Mouse (Mus musculus) hindbrain, embryonic 16.5 days (tissue): ENCODE measurements around the gene Lime1. TPM values are rescaled to one million over a fixed set of nuclear protein-coding genes. Genes with fewer than 3 reads are reported as not detected.

ENCODE experiments used
- ATAC-seq: fragments of 200-750 bp; cut with Nextera tagmentation; 2 replicates; pipeline ENCODE4 v1.8.0; 2017; ENCODE audit warnings: moderate TSS enrichment, moderate library complexity
- H3K27ac ChIP-seq: fragments of 300-500 bp; sonication (generic); 2 replicates; pipeline ENCODE4 v1.5.1; 2014; ENCODE audit warnings: low read depth, mild to moderate bottlenecking, control low read depth, low read length, moderate library complexity
- H3K27me3 ChIP-seq: fragments of 300-500 bp; sonication (generic); replicated peaks from 2 replicates; pipeline ENCODE4 v1.6.1; 2014; ENCODE audit warnings: low read length; ENCODE audit not compliant: control insufficient read depth, insufficient read depth
- H3K36me3 ChIP-seq: fragments of 300-500 bp; sonication (generic); 2 replicates; pipeline ENCODE4 v1.6.1; 2014; ENCODE audit warnings: mild to moderate bottlenecking, low read length, moderate library complexity, mixed read lengths; ENCODE audit not compliant: control insufficient read depth, insufficient read depth
- H3K4me1 ChIP-seq: fragments of 300-500 bp; sonication (generic); 2 replicates; pipeline ENCODE4 v1.6.1; 2014; ENCODE audit warnings: low read depth, low read length; ENCODE audit not compliant: control insufficient read depth, insufficient read depth
- H3K4me2 ChIP-seq: fragments of 300-500 bp; sonication (generic); 2 replicates; pipeline ENCODE4 v1.6.1; 2014; ENCODE audit warnings: mild to moderate bottlenecking, low read length, control low read depth, moderate library complexity
- H3K4me3 ChIP-seq: fragments of 300-500 bp; sonication (generic); 2 replicates; pipeline ENCODE4 v1.5.1; 2014; ENCODE audit warnings: mild to moderate bottlenecking, low read length, control low read depth, moderate library complexity
- H3K9ac ChIP-seq: fragments of 300-500 bp; sonication (generic); 2 replicates; pipeline ENCODE4 v1.6.1; 2014; ENCODE audit warnings: low read depth, mild to moderate bottlenecking, control low read depth, low read length, moderate library complexity
- H3K9me3 ChIP-seq: fragments of 300-500 bp; sonication (generic); 2 replicates; pipeline ENCODE4 v1.6.1; 2014; ENCODE audit warnings: mild to moderate bottlenecking, low read length, moderate library complexity; ENCODE audit not compliant: control insufficient read depth
- WGBS: fragments of 180-500 bp; shearing (Covaris S2); extraction: QIAGEN DNeasy Blood & Tissue Kit; methylation state at CpG from one replicate; pipeline ENCODE4 v1.1.7; 2014; 5-methylcytosine and 5-hydroxymethylcytosine counted together
- polyA plus RNA-seq: library from polyadenylated mRNA; unstranded; fragments of >200 nt; fragmentation: Nextera tagmentation; extraction: Ambion mirVana; gene quantifications from 2 replicates; pipeline ENCODE4 v1.2.1, GENCODE M21; 2015

Gene Lime1
- polyA plus RNA-seq, 1 experiment from 2014 or later = 46.4 TPM

DNA sequence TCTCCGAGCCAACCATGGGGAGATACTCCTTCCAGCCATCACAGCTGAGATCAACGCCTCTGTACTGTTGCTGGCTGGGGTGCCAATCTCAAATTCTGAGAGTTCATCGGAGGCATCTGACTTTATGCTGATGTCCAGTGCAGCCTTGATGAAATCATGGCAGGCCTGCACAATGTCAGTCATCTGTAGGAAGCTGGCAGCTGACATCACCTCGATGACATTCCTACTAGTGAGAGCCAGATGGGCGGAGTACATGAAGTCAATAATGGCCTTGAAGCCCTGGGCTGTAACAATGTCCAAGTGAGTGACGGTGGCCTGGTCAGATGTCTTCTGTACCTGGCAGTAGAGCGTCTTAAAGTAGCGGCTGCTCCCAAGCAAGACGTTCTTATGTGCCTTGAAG, 44.0 kb downstream of the Lime1 start:
- Histone ChIP-seq H3K9me3 (no peaks in the 10 kb centered on the region), H3K27ac (no peak overlapping the region), H3K4me3 (no peak overlapping the region), H3K36me3 (peaks cover 13% of the 10 kb centered on the region), H3K4me2 (no peak overlapping the region), H3K27me3 (no peaks in the 10 kb centered on the region), H3K9ac (no peak overlapping the region), H3K4me1 (no peaks in the 10 kb centered on the region)
- no peak for ATAC-seq
- WGBS = 91% methylated on average over 9 of the region's 9 CpGs

Other genes starting within 250 kb of the Lime1 start
- gene Kcnq2, start 244.8 kb upstream of the Lime1 start, polyA plus RNA-seq = 41.4 and 47.3 TPM in 2 replicates
- gene Eef1a2, start 223.1 kb upstream of the Lime1 start, polyA plus RNA-seq = 5.4 and 9.7 TPM in 2 replicates
- 380 and 389 TPM in 2 replicates for gene Ppdpf, start 192.8 kb upstream of the Lime1 start, polyA plus RNA-seq
- not detected in 2 replicates for gene Ptk6, start 177.3 kb upstream of the Lime1 start, polyA plus RNA-seq
- gene Srms, start 166.9 kb upstream of the Lime1 start, polyA plus RNA-seq = 0.21 and 0.35 TPM in 2 replicates
- 0.26 TPM in 2 replicates for gene Fndc11, start 160.1 kb upstream of the Lime1 start, polyA plus RNA-seq
- gene Helz2, start 138.1 kb upstream of the Lime1 start, polyA plus RNA-seq = 0.37 and 0.44 TPM in 2 replicates
- gene Gmeb2, start 92.0 kb upstream of the Lime1 start, polyA plus RNA-seq = 13.0 and 15.6 TPM in 2 replicates
- gene Stmn3, start 65.6 kb upstream of the Lime1 start, polyA plus RNA-seq = 1,680 and 1,967 TPM in 2 replicates
- 33.7 and 38.2 TPM in 2 replicates for gene Rtel1, start 60.3 kb upstream of the Lime1 start, polyA plus RNA-seq
- 75.0 and 83.7 TPM in 2 replicates for gene Zgpat, start 15.2 kb upstream of the Lime1 start, polyA plus RNA-seq
- 83.5 and 87.2 TPM in 2 replicates for gene Arfrp1, start 14.7 kb upstream of the Lime1 start, polyA plus RNA-seq
- 19.1 and 22.7 TPM in 2 replicates for gene Zbtb46, start 79.3 kb downstream of the Lime1 start, polyA plus RNA-seq
- gene Abhd16b, start 113.1 kb downstream of the Lime1 start, polyA plus RNA-seq = 0.09 TPM in 1 of 2 replicates, not detected in the other
- gene Tpd52l2, start 117.1 kb downstream of the Lime1 start, polyA plus RNA-seq = 121 and 126 TPM in 2 replicates
- 284 and 286 TPM in 2 replicates for gene Dnajc5, start 140.4 kb downstream of the Lime1 start, polyA plus RNA-seq
- gene Uckl1, start 204.8 kb downstream of the Lime1 start, polyA plus RNA-seq = 58.5 and 59.4 TPM in 2 replicates
- gene Prpf6, start 211.8 kb downstream of the Lime1 start, polyA plus RNA-seq = 57.3 and 63.6 TPM in 2 replicates
- 44.9 and 65.1 TPM in 2 replicates for gene Zfp512b, start 212.7 kb downstream of the Lime1 start, polyA plus RNA-seq
- 192 and 201 TPM in 2 replicates for gene Samd10, start 219.1 kb downstream of the Lime1 start, polyA plus RNA-seq